Mouse (Mus musculus) neural tube, embryonic 14.5 days (tissue): ENCODE data around the gene Numbl. TPM values are rescaled to one million over a fixed set of nuclear protein-coding genes. Genes with fewer than 3 reads are reported as not detected.

Source experiments
- ATAC-seq: fragments of 200-750 bp; cut with Nextera tagmentation; 2 replicates; pipeline ENCODE4 v1.8.0; 2017; ENCODE audit warnings: low read depth, mild to moderate bottlenecking, moderate TSS enrichment, moderate library complexity
- H3K27ac ChIP-seq: fragments of 300-500 bp; sonication (generic); 2 replicates; pipeline ENCODE4 v1.5.1; 2014; ENCODE audit warnings: low read depth, mild to moderate bottlenecking, control low read depth, low read length, moderate library complexity, mixed read lengths
- H3K27me3 ChIP-seq: fragments of 300-500 bp; sonication (generic); 2 replicates; pipeline ENCODE4 v1.6.1; 2014; ENCODE audit warnings: low read length; ENCODE audit not compliant: control insufficient read depth, insufficient read depth
- H3K36me3 ChIP-seq: fragments of 300-500 bp; sonication (generic); 2 replicates; pipeline ENCODE4 v1.6.1; 2014; ENCODE audit warnings: low read length, mixed read lengths; ENCODE audit not compliant: control insufficient read depth, insufficient read depth
- H3K4me1 ChIP-seq: fragments of 300-500 bp; sonication (generic); 2 replicates; pipeline ENCODE4 v1.6.1; 2014; ENCODE audit warnings: low read length; ENCODE audit not compliant: control insufficient read depth, insufficient read depth
- H3K4me2 ChIP-seq: fragments of 300-500 bp; sonication (generic); 2 replicates; pipeline ENCODE4 v1.6.1; 2014; ENCODE audit warnings: mild to moderate bottlenecking, low read depth, low read length, control low read depth
- H3K4me3 ChIP-seq: fragments of 300-500 bp; sonication (generic); 2 replicates; pipeline ENCODE4 v1.5.1; 2014; ENCODE audit warnings: low read depth, low read length, control low read depth, mixed read lengths
- H3K9ac ChIP-seq: fragments of 300-500 bp; sonication (generic); replicated peaks from 2 replicates; pipeline ENCODE4 v1.6.1; 2014; ENCODE audit warnings: low read depth, mild to moderate bottlenecking, control low read depth, low read length, mixed read lengths
- H3K9me3 ChIP-seq: fragments of 300-500 bp; sonication (generic); 2 replicates; pipeline ENCODE4 v1.6.1; 2016; ENCODE audit warnings: low read length; ENCODE audit not compliant: control insufficient read depth
- WGBS: fragments of 180-500 bp; shearing (Covaris S2); extraction: QIAGEN DNeasy Blood & Tissue Kit; methylation state at CpG from one replicate; pipeline ENCODE4 v1.1.7; 2014; 5-methylcytosine and 5-hydroxymethylcytosine counted together
- polyA plus RNA-seq: library from polyadenylated mRNA; unstranded; fragments of >200 nt; fragmentation: Nextera tagmentation; extraction: Ambion mirVana; gene quantifications from 2 replicates; pipeline ENCODE4 v1.2.1, GENCODE M21; 2014

Gene Numbl
- polyA plus RNA-seq, 1 experiment from 2014 or later = 27.9 TPM

DNA sequence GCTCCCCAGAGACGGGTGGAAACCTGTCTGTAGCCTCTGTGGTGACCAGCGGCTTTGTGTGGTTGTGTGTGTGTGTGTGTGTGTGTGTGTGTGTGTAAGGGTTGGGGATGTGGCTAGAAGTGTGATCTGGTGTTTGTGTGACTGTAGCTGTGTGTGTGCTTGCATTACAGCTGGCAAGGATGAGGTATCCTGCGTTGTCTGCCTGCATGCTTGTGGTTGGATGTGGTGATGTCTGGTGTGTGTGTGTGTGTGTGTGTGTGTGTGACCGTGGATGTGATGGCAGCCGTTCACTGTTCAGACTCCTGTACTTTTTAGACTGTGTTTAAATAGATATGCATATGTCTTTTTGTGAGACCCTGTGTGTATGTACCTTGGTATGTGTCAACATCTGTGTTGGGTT is 1.5 kb downstream of the Numbl start:
- Histone ChIP-seq H3K4me1 (peaks cover 21% of the 10 kb centered on the region), H3K9ac (peak overlapping the region; percentile 90), H3K4me3 (peak overlapping the region; percentile 79), H3K27ac (peak overlapping the region; percentile 94), H3K36me3 (peaks cover 23% of the 10 kb centered on the region), H3K27me3 (no peaks in the 10 kb centered on the region), H3K9me3 (no peaks in the 10 kb centered on the region), H3K4me2 (peak overlapping the region; percentile 96)
- WGBS = 22% methylated on average over 5 of the region's 5 CpGs
- ATAC-seq = 0 out of 2 replicates have a peak, but pooled peaks have one; percentile 0

DNA sequence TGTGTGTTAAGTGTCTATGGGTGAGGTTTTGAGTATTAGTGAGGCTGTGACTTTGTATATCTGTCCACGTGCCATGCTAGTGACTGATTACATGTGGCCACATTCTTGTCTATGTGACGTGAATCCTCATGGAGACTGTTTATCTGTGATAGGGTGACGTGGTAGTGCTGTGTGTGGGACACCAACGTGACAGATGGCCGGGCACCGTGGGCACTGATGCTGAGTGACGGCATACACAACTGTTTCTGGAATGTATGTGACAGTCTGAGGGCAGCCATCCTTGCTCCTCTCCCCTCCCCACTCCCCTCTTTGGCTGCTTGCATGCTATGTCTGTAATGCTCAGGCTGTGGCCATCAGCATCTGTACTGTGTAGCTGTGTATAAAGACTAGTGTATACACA is 2.6 kb downstream of the Numbl start:
- Histone ChIP-seq H3K4me1 (peaks cover 21% of the 10 kb centered on the region), H3K9me3 (no peaks in the 10 kb centered on the region), H3K36me3 (peaks cover 30% of the 10 kb centered on the region), H3K27ac (no peak overlapping the region), H3K4me3 (peak overlapping the region; percentile 79), H3K9ac (0 out of 2 replicates have a peak overlapping the region, but pooled peaks have one; percentile 34), H3K27me3 (no peaks in the 10 kb centered on the region), H3K4me2 (peak overlapping the region; percentile 96)
- ATAC-seq = no peak
- 37% methylated on average over 7 of the region's 7 CpGs for WGBS

DNA sequence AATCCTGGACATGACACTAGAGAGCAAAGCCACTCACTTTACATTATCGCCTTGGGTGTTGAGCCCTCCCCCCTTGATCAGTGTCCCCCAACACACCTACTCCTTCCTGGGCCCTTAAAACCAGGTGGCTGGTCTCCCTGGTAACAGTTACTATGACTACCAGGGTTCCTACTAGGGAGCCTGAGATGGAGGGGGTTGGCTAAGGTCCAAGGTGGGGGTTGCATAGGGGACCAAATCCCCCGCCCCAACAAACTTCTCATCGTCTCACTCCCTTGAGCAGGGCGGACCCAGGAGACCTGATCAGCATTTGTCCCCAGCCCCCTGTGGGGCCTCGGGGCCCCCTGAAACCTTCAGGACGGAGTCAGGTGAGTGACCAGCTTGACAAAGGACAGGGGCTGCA is 3.7 kb downstream of the Numbl start:
- ATAC-seq = no peak
- H3K9me3 ChIP-seq = no peaks in the 10 kb centered on the region
- no peak overlapping the region for H3K4me3 ChIP-seq
- peaks cover 37% of the 10 kb centered on the region for H3K36me3 ChIP-seq
- no peaks in the 10 kb centered on the region for H3K27me3 ChIP-seq
- H3K9ac ChIP-seq = no peak overlapping the region
- no peak overlapping the region for H3K4me2 ChIP-seq
- peaks cover 21% of the 10 kb centered on the region for H3K4me1 ChIP-seq
- 66% methylated on average over 6 of the region's 6 CpGs for WGBS
- H3K27ac ChIP-seq = no peak overlapping the region

DNA sequence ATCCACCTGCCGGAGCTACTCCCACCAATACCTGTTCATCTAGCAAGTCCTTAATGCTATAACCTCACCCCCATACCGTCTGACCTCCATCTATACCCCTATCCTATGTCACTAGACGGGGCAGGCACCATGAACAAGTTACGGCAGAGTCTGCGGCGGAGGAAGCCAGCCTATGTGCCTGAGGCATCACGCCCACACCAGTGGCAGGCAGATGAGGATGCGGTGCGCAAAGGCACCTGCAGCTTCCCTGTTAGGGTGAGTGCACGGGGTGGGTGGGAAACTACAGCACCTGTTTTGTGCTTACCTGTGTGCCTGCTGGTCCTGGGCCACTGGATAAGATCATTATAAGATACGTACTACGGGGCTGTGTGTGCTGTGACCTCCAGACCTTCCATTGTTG is 6.5 kb downstream of the Numbl start:
- WGBS = 93% methylated on average over 12 of the region's 12 CpGs
- Histone ChIP-seq H3K36me3 (peaks cover 63% of the 10 kb centered on the region), H3K4me3 (no peak overlapping the region), H3K4me2 (no peak overlapping the region), H3K4me1 (peaks cover 21% of the 10 kb centered on the region), H3K9ac (no peak overlapping the region), H3K27ac (no peak overlapping the region), H3K27me3 (no peaks in the 10 kb centered on the region), H3K9me3 (no peaks in the 10 kb centered on the region)
- no peak for ATAC-seq

DNA sequence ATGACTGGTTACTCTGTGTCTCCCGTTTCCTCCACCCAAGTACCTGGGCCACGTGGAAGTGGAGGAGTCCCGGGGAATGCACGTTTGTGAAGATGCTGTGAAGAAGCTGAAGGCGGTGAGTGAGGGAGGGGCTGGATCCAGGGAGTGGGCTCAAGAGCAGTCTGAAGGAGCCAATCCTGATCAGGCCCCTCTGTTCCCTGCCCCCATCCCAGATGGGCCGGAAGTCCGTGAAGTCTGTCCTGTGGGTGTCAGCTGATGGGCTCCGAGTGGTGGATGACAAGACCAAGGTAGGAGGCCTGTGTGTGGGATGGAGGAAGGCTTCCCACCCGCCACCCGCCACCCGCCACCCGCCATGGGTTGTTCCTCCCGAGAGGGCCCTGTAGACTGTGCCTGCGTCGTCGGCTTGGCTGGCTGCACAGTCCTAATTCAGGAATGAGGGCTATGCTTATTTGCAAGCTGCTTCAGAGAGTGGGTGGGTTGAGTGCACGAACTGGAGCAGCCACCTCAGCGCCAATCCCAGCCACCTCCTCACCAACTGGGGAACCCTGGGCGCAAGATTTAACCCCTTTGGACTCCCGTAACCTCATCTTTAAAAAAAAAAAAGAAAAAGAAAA is 8.4 kb downstream of the Numbl start:
- Histone ChIP-seq H3K27me3 (no peaks in the 10 kb centered on the region), H3K4me2 (no peak overlapping the region), H3K4me1 (peaks cover 4% of the 10 kb centered on the region; the same call in 1 of the 2 replicates), H3K4me3 (no peak overlapping the region), H3K36me3 (peaks cover 78% of the 10 kb centered on the region), H3K27ac (no peak overlapping the region), H3K9ac (no peak overlapping the region), H3K9me3 (no peaks in the 10 kb centered on the region)
- 78% methylated on average over 20 of the region's 20 CpGs for WGBS
- ATAC-seq = no peak

DNA sequence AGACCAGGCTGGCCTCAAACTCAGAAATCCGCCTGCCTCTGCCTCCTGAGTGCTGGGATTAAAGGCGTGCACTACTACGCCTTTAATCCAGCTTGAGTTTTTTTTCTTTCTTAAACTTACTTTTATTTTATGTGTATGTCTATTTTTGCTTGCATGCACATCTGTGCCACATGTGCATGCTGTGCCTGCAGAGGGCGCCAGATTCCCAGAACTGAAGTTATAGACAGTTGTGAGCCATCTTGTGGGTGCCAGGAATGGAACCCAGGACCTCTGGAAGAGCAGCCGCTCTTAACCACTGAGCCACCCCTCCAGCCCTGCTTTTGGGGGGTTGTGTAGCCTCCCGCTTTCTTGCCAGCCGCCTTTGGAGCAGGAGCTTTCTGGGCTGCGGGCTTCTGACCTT is 13.2 kb downstream of the Numbl start:
- H3K4me2 ChIP-seq = no peak overlapping the region
- H3K9ac ChIP-seq = no peak overlapping the region
- no peaks in the 10 kb centered on the region for H3K27me3 ChIP-seq
- no peaks in the 10 kb centered on the region for H3K4me1 ChIP-seq
- no peak for ATAC-seq
- H3K4me3 ChIP-seq = no peak overlapping the region
- peaks cover 80% of the 10 kb centered on the region for H3K36me3 ChIP-seq
- no peak overlapping the region for H3K27ac ChIP-seq
- WGBS = 90% methylated on average over 8 of the region's 8 CpGs
- H3K9me3 ChIP-seq = no peaks in the 10 kb centered on the region

DNA sequence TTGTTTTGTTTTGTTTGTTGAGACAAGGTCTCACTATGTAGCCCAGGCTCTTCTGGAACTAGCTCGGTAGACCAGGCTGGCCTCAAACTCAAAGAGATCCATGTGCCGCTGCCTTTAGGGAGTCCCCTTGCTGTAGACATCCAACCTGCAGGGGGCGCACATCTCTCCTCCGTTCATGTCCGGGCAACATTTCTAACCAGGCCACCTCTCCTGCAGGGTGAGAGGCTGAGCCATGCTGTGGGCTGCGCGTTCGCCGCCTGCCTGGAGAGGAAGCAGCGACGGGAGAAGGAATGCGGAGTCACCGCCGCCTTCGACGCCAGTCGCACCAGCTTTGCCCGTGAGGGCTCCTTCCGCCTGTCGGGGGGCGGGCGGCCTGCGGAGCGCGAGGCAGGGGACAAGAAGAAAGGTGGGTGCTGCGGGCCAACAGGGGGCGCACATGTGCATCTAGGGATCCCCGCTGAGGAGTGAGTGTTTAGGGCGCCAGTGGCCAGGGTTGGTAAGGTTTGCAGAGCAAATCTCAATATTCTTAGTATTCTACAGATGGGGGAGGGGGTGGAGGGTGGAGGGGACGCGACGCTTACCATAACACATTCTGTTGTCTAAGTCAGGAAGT is 15.6 kb downstream of the Numbl start:
- 48% methylated on average over 32 of the region's 32 CpGs for WGBS
- peaks cover 84% of the 10 kb centered on the region for H3K36me3 ChIP-seq
- H3K9me3 ChIP-seq = no peaks in the 10 kb centered on the region
- no peak overlapping the region for H3K4me3 ChIP-seq
- no peak overlapping the region for H3K27ac ChIP-seq
- H3K9ac ChIP-seq = no peak overlapping the region
- H3K4me1 ChIP-seq = no peaks in the 10 kb centered on the region
- H3K4me2 ChIP-seq = no peak overlapping the region
- H3K27me3 ChIP-seq = no peaks in the 10 kb centered on the region
- no peak for ATAC-seq

DNA sequence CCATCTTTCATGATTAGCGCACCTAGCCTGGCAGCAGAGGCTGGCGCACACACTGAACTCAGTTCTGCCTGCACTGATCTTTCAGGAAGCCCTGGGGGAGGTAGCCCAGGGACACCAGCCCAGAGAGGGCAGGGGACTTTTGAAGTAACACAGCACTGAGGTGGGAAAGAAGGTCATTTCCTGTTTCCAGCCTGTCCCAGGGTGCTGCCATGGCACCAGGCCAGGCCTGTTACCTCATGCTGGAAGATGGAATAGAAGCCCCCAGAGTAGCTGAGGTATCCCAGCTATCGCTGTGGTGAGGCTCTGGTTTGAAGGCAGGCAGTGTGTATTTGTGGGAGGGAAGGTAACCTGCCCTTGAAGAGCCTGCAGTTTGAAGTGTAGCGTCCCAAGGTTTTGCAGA is 16.7 kb downstream of the Numbl start:
- peaks cover 84% of the 10 kb centered on the region for H3K36me3 ChIP-seq
- no peak overlapping the region for H3K4me3 ChIP-seq
- no peaks in the 10 kb centered on the region for H3K4me1 ChIP-seq
- no peaks in the 10 kb centered on the region for H3K27me3 ChIP-seq
- H3K9me3 ChIP-seq = no peaks in the 10 kb centered on the region
- no peak overlapping the region for H3K27ac ChIP-seq
- ATAC-seq = no peak
- H3K4me2 ChIP-seq = no peak overlapping the region
- no peak overlapping the region for H3K9ac ChIP-seq
- 85% methylated on average over 4 of the region's 4 CpGs for WGBS

DNA sequence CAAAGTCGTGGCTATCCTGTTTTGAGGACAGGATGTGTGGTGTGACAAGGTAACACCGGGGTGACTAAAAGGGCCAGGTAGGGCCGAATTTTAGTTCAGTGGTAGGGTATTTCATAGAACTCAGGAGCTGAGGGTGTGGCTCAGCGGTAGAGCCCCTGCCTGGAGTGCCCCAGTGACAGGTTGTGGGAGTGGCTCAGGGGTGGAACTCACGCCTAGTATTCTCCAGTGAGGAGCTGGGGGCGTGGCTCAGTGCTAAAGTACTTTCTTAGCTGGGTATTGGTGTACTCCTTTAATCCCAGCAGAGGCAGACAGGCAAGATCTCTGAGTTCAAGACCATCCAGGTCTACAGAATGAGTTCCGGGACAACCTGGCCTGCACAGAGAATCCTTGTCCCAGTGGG is 17.8 kb downstream of the Numbl start:
- 69% methylated on average over 7 of the region's 7 CpGs for WGBS

More for the DNA sequence above, 17.8 kb downstream of the Numbl start:
- H3K36me3 ChIP-seq = peaks cover 87% of the 10 kb centered on the region
- H3K4me3 ChIP-seq = no peak overlapping the region
- H3K4me1 ChIP-seq = no peaks in the 10 kb centered on the region
- no peak overlapping the region for H3K27ac ChIP-seq
- no peaks in the 10 kb centered on the region for H3K27me3 ChIP-seq
- no peaks in the 10 kb centered on the region for H3K9me3 ChIP-seq
- no peak overlapping the region for H3K4me2 ChIP-seq
- no peak for ATAC-seq
- H3K9ac ChIP-seq = no peak overlapping the region
